Mouse (Mus musculus) lung, postnatal 4 days (tissue): ENCODE data around the gene B4galnt2.

ENCODE experiments used
- DNase-seq, 2 experiments: peaks; one replicate each; pipeline ENCODE4 v3.0.0; 2021

B4galnt2 gene

DNA sequence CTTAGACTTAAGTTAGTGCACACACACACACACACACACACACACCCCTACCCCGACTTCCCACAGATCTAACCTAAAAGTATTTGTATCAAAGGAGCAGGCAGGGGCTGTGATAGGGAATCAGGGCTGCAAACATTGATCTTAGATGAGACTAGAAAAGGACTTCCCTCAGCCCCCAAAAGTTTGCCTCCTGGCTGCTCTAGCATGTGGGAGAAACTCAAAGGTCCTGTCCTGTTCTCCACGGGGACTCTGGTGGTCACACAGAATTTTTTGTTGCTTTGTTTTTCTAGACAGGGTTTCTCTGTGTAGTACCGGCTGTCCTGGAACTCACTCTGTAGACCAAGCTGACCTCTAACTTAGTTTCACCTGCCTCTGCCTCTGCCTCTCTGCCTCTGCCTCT, 89.1 kb downstream of the B4galnt2 start:
- DNase-seq: no peak

DNA sequence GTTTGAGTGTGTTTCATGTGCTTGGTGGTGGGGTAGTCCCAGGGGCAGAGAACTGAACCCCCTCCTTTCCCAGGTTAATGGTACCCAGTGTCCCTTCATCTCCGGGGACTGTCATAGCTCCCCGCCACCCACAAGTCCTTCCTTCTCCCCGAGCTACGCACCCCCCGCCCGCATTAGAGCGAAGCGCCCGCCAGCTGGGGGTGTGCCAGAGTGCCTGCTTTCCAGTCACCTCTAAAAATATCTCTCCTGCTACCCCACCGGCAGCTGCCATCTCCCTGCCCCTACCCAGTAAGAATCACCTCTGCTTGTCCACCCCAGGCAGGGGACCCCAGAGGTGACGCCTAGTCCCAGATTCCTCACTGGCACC, 89.8 kb downstream of the B4galnt2 start:
- peak; percentile 67 to 70 for DNase-seq

DNA sequence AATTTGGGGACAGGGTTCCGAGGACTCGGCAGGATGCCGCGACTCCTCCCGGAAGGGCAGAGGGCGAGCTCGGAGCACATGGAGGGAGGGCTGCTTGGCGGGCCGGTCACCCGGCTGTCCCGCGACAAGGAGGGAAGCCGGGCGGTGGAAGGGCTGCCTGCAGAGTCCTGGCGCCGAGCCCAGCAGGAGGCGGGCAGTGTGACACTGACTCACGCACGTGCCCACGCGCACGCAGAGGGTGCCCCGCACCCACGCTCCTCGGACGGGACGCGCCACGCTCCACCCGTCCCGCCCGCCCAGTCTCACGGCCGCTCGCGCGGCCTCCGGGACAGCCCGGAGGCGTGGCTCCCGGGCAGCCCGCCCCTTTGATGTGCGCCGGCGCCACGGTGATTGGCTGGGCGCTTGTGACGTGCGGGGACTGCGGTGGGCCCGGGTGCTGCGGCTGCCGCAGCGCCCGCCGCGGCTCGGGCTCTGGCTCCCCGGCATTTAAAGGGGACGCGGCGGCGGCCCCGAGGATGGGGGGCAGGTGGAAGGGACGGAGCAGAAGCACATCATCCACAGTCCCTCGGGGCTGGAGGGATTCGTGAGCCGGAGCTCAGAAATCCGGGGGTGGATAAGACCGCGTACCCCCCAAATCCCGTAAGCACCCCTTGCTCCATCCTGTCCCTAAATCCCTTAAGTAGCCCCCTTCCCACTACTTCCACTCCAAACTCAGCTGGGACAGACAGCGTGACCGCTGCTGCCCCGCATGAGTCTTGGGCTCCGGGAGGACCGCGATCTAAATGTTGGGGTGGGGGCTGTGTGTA, 90.4 kb downstream of the B4galnt2 start, which contains the start of gene Phospho1:
Phospho1 (plus strand) TSS at position 429 of the 806 bp plus-strand sequence.
- DNase-seq: peak; percentile 95 to 96

DNA sequence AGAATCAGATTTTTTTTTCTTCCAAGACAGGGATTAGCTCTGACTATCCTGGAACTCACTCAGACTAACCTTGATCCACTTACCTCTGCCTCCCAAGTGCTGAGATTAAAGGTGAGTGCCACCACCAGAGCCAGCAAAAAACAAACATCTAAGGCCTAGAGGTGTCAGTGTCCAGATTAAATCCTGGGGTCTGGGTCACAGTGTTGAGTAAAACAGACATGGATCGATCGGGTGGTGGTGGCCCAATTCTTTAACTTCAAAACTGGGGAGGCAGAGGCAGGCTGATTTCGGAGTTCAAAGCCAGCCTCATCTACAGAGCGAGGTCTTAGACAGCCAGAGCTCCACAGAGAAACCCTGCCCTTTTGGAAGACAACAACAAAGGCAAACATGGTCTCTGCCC, 92.3 kb downstream of the B4galnt2 start:
- DNase-seq: no peak

DNA sequence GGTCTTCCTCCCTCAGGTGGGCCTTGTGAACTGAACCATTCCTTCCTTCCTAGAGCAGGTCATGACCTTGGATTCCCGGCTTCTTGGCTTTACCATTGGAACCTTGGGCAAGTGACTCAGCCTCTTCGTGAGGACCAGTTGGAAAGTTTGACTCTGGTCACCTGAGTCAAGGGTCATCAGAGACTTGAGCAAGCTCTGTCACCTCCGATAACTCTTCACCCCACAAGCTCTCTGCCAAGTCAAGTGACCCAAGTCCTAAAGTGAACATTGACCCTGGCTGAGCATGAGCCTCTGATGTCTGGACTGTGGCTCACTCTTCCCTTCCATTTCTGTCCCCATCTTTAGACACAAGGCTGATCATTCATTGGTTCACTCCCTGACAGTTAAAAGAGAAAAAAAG, 93.2 kb downstream of the B4galnt2 start:
- DNase-seq: no peak

DNA sequence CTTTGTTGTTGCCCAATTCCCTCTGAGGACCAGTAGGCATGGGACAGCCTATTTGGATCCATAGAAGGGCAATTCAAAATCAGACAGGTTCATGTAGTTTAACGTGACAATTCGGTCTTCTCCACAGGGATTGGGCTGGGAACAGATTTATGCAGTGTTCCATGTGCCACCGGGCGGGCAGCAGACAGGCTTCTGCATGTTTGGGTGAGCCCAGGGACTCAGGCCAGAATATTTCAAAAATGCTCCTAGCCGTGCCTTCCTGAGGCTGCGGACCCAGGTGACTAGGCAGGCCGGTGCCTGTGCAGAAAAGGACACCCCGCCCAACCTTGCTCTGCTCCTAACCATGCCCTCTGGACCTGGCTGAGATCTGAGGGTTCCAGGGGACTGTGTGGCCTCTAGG, 95.6 kb downstream of the B4galnt2 start:
- peak in 1 of 2 experiments; percentile 29 for DNase-seq
